Mouse (Mus musculus): Measurements from ENCODE around the gene Sh3bp1.

Sh3bp1 gene

DNA sequence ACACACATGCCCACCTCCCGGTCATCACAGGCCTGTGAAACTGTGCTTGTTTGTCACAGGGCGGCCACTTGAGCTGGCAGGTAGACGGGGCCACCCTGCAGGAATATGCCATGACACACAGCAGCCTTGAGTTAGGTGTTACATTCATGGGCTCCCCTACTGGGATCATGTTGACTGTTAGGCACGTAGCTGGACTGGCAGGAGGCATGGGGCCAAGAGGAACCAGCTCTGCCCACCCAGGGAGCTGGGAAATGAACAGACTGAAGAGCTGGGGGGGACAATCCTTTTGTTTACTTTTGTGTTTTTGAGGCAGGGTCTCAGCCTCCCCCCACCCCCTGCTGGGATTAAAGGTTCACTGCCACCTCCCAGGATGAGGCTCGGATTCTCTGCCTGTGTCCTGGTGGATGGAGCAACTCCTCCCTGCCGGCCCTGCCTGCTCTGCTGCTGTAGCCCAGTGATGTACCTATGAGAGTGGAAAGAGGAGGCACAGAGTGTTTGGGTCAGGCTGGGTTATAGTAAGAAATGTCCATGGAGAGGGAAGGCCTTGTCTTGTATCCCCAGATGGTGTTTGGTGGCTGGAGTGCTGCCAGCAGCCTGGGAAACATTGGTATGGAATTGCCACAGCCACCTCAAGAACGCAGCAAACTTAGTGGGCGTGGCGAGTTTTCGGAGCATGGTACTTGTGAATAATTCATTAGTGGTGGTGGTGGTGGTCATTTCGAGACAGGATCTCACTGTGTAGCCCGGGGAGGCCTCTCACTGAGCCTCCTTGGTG is 16.7 kb downstream of the Sh3bp1 start:
- no peak for DNase-seq

DNA sequence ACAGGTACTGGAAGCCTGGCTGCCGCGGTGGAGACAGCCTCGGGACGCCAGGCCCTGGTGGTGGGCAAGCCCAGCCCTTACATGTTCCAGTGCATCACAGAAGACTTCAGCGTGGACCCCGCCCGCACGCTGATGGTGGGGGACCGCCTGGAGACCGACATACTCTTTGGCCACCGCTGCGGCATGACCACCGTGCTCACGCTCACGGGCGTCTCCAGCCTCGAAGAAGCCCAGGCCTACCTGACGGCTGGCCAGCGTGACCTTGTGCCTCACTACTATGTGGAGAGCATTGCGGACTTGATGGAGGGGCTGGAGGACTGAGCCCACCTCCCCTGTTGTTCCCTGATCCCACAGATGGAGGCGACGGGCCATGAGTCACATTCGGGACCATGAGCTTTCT is 18.6 kb downstream of the Sh3bp1 start:
- no peak for DNase-seq

DNA sequence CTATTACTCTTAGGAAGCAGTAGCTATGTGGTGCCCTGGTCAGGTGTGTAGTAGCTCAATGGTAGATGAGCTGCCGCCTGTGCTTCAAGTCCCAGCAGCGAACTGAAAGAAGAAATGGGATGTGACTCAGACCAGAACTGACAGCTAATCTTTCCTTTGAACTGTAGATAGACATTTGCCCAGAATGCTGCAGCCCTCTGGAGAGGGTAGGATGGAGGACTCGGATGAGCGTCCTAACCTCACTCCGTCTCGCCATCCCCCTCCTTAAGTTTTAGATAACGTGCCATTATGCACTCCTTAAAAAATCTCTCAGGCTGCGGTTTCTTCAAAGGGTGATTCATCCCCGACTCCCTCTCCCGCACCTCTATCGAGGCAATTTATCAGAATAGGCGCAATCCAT is 20.3 kb downstream of the Sh3bp1 start:
- no peak for DNase-seq

DNA sequence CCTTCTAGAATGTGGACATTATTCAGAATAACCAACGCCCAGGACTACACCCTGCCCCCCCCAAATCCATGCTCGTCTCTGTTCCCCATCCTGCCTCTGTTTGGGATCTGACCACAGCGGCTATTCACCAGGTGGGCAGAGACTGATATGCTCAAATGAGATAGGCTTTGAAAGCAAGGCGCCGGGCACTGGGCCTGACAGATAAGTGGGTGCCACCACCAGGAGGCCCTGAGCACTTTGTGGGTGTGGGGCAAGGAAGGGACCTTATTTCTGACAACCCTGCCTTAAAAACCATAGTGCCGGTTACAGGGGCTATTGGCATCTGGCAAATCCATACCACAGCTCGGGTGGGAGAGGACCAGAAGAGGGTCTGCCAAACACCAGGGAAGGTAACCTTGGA is 23.1 kb downstream of the Sh3bp1 start:
- no peak for DNase-seq

DNA sequence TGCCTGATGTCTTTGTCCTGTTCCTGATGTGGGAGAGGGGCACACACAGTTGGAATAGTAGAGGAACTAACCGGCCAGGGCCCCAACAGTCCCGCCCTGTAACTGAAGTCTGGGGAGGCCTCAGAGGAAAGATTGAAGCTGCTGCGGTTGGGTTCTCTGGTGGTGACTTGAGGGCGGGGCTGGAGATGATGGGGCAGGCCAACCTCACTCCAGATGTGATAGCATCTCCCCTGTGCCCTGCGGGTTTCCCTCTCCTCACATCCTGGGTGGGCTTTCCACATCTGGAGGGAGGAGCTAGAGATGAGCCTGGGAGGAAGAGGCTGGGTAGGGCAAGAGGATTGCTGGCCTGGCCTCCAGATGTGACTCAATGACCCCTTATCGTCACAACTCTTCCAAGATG is 24.0 kb downstream of the Sh3bp1 start:
- DNase-seq = peak in 1 of 2 experiments; percentile 50

DNA sequence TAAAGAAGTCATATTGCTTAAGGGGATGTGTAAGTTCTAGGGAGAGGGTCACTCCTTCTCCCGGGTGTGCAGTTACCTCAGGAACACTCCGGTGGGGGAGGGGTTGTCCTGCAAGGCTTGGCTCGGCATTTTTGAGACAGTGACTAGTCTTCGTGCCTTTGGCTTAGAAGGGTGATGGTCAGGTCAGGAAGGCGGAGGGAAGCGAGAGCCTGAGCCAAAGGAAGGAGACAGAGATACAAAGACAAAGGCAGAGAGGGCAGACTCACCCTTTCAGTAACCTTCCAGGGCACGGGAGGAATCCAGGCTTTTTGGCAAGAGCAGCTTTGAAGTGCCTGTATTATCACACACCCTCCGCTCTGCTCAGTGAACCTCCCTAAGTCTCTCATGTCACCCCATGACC is 25.6 kb downstream of the Sh3bp1 start:
- no peak for DNase-seq

DNA sequence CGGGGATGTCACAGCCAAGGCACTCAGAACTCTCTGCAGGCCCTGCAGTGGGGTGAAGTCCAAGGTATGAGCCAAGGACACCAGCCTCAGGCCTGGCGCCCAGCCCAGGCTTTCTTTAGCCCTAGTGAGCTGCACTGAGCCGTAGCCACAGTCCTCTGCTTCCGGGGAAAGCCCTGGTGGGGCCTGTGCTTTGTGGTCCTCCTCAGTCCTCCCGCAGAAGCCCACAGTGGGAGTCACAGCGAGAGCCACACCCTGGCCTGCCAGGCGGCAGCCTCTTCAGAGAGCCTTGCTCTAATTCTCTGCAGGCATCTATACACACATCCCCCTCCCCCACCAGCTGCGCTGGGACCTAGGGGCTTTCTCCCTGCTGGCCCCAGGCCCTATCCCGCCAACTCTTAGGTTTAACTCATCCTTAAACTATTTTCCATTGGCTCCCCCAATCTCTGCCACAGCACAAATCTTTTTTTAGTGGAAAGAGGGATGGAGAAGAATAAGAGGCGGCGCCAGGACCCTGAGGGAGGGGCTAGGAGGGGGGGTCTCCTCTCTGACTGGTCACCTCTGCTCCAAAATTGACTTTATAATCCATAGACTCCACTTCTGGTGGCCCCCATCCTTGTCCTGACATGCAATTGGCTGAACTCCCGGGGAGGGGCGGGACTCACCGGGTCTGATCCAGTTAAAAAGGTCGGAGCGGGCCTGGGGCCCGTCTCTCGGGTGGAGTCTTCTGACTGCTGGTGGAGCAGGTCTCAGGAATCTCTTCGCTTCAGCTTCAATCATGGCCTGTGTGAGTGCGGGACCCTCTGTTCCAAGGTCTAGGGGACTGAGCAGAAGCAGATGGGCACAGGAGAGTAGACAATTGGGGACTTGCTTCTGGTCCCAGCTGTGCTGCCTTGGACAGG is 26.7 kb downstream of the Sh3bp1 start, which contains the start of gene Lgals1:
TSS of gene Lgals1 (plus strand) at position 705 of the 899 bp plus-strand sequence.
- peak; percentile 92 to 93 for DNase-seq

DNA sequence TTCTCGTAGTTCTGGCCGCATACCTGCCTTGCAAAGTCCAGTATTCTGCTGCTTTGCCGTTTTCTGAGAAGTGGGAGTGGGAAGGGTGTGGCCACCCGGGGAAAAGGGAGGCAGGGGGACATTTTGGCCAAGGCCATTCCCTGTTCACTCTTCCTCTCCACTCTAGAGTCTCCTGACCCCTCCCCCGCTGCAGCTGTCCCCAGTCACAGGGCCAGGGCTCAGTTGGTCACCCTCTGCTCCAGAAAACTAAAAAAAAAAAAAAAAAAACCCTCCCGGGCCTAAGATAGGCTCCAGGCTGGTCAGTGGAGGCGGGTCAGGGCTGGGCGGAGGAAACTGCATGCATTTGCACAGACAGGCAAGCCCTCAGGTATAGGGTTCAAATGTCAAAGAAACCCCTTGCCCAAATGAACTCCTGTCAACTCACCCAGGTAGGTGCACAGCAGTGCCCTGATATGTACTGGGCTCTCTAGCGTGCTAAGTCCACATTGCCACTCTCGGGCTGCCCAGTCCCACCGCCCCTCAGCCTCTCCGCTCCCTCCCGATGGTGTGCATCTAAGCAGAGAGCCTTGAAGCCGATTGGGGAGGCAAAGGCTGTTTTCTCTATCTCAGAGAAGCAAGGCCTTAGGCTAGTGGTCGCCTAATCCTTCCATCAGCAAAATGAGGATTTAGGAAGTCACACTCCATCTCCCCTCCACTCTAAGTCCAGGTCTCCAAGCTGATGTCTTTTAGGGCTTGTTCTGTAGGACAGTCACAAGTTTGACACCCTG is 27.6 kb downstream of the Sh3bp1 start:
- peak; percentile 51 to 58 for DNase-seq

DNA sequence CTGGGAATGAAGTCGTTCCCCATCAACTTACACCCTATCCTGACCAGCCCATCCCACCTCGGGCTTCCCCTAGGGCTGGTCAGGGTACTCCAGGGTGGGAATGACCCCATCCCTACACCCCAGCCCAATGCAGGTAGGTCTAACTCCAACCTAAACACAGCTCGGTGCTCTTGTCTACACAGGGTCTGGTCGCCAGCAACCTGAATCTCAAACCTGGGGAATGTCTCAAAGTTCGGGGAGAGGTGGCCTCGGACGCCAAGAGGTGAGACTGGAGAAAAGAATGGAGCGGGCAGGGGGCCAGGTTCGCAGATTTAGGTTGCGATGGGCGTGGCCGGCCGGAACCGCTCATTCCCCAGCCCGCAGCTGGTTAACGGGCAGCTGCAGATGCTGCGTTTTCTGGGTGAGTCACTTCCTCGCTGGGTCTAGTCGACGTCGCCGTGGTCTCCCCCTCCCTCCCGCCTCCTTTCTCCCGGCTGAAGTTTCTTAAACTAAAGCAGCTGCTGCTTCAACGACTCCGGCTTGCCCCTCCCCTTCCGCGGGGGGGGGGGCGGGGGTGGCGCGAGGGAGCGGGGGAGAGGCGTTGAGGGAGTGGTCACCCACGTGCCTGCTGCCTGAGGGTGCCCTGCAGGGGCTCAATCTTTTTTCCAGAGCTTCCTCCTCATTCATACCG is 28.4 kb downstream of the Sh3bp1 start:
- DNase-seq = peak; percentile 87 to 92

DNA sequence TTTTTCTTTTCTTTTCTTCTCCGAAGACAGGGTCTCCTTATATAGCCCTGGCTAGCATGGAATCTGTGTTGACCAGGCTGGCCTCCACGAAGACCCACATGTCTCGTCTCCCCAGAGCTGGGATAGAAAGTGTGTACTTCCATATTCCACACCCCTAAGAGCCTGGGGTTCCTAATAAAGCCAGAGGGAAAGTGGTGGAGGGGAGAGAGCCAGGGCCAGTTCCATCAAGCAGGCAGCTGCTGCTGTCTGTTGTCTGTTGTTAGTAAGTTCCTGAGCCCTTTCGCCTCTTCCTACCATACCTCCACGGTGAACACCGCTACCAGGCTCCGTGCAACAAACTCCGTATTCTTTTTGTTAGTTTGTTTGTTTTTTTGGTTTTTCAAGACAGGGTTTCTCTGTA is 29.0 kb downstream of the Sh3bp1 start:
- peak in 1 of 2 experiments; percentile 14 for DNase-seq

DNA sequence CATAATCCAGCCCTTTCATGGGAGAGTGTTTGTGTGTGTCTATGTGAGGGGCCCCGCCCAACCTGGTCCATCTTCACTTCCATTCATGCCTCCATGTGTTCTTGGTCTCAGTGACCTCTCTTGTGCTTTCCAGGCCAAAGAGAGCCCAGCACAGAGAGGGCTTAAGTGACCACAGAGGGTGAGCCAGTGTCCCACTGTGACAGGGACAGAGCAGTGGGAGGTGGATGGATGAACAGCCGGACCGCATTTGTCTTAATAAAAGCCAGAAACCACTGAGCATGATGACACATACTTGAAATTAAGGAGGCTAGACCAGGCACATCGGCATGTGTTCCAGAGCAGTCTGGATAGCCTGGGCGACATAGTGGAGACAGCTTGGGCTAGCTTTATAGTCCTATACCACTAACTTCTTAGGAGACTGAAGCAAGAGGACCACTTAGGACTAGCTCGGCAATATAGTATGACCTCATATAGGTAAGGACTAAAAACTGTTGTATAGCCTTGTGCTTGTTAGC is 30.7 kb downstream of the Sh3bp1 start:
- no peak for DNase-seq

DNA sequence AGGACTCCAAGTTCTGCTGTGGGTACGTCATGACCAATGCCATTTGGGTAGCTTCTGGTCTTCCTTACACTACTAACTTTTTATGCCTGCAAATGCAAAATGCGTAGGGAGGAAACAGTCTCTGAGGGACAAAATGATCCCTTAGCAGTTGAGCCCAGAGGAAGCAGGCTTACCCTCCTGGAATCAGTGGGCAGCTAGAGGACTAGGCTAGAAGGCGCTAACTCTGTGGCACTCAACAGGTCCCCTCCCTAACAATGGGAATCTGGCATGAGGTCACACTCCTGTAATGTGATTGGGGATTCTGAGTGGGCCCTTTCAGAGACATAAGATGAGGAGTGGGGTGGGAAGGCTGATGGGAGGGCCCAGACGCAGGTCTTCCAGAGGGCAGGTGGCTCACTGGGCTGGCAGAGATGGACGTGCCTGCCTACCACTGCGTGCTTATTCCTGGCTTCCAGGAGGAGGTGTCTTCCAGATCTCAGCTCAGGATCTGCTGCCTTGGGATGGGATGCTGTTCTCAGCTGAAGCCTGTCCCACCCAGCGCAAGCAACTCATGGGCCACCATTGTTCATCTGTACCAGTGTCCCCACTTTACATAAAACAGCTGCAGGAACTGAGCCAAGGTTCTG is 31.3 kb downstream of the Sh3bp1 start:
- DNase-seq = no peak

DNA sequence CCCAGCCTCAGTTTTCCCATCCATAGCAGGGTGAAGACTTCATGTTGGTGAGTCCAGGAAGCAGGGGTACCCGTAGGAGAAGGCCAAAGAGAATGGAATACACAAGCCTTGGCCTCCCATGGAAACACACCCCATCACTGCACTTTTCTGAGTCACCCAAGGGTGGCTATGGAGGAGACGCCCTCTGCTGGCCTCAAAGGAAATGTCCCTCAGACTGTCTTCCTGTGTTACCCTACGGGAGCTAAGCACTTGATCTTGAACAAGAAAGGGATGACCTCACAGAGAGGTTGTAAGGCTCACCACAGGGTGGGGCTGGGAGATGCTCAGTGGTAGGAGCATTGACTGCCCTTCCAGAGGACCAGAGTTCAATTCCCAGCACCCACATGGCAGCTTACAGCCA is 32.0 kb downstream of the Sh3bp1 start:
- peak; percentile 64 to 78 for DNase-seq

DNA sequence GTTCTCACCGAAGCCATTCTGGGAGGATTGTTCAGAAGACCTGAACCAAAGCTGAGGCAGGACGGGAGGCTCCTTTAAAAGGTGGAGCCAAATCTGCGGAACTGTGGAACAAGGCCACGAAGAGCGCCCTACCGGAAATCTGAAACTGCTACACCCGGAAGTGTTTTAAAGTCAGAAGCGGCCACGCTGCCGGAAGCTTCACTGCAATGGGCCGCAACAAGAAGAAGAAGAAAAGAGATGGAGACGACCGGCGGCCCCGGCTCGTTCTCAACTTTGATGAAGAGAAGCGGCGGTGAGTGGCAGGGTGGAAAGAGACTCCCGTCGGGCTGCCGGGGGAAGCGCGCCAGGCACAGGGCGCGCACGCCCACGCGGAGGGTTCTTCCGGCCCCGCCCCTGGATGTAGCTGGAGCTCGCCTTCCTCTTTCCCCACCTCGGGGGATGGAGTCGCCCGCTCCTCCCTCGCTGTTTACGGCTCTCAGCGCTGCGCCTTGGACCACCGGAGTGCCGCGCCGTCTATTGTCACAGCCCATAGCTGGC is 35.3 kb downstream of the Sh3bp1 start, which contains the start of gene Nol12:
TSS of gene Nol12 (plus strand) at position 150 of the 537 bp plus-strand sequence.
- DNase-seq = peak; percentile 86 to 90

DNA sequence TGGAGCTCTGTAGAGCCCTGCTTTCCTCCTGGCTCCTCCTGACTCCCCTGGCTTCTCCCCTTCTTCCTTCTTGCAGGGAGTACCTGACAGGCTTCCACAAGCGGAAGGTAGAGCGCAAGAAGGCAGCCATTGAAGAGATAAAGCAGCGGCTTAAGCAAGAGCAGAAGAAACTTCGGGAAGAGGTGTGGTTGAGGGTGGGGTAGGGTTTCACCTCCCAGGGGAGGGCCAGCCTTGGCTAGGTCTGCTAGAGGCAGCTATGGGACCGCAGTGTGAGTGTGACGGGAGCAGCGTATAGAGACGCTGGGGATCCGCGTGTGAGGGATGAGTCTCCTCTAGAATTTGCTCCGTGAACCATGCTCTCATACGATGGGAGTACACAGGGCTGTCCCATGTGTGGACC is 36.8 kb downstream of the Sh3bp1 start:
- no peak for DNase-seq

DNA sequence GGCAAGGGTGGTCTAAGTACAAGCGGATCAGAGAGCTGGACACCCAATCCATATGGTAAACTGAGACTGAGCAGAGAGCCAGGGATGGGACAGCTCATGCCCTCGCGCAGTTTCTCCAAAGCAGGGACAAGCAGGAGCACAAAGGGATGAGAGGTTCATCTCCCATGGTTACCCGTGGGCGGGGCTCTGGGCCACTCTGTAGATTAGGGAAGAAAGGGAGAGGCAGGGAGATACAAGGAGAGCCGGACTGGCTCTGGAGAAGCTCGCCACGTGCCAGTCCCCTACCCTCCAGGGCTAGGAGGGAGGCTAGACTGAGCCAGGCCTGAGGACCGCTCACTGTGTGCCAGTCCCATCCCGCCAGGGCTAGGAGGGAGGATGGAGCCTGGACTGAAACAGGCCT is 37.7 kb downstream of the Sh3bp1 start:
- no peak for DNase-seq

DNA sequence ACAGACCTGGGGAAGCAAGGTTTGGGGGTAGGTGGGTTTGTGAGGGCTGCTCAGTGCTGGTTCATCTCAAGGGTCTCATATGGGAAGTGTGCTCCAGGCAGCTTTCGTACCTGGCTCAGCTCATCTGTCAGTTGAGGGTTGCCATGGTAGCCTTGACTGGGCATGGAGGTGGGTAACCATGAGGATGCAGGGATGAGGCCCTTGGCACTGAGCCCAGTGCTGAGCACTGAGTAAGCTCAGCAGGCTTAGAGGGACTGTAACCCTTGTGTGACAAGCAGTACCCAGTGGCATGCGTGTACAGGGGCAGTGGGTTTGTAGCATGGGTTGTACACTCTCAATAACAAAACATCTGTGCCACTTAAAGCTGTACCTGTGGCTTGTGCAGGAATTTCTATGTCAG is 38.4 kb downstream of the Sh3bp1 start:
- DNase-seq = no peak

DNA sequence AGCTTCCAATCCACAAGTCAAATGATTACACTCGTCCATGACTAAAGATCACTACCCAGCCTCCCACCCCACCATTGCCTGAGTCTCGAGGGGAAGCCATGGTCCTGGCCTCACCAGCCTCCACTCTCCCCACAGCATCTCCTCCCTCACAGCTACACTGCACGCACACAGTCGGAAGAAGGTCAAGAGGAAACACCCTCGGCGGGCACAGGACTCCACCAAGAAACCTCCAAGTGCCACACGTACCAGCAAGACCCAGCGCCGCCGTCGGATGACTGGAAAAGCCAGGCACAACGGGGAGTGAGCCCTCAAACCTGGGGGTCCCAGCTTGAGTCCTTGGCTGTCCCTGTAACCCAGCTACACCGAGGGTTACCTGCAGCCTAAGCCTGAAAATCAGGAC is 40.8 kb downstream of the Sh3bp1 start:
- DNase-seq = no peak

DNA sequence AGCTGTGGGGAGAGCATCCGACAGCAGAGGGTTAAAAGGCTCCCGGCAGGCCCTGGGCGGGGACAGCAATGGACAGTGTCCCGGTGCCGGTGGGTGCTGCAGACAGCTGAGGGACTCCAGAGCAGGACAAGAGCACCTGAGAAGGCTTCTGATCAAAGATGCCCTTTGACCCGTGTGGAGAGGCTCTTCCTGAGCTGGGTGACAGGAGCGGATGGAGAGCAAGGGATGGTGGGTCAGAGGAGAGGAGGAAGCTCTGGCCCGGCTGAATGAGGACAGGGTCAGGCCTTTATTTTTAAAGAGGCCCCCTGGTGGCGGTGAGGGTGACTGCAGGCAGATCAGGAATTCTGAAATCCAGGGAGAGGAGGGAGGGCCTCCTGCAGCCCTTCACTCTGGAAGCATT is 43.1 kb downstream of the Sh3bp1 start:
- DNase-seq = peak; percentile 82 to 88

DNA sequence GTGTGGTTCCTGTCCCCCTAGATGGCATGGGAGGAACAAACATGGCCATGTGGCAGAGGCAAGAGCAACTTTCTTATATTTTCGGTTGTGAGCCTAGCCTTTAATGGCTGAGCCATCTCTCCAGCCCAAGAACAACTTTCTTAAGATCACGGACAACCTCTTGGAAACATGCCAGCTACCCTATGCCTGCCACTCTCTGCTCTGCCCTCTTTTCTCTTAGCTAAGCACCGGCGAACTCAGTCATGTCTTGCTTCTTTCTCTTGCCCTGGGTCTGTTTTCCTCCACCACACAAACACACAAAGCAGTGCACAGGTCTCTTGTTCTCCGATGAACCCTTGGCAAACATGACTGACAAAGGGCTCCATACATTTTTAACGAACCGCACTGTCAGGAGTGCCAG is 46.7 kb downstream of the Sh3bp1 start:
- DNase-seq = no peak

DNA sequence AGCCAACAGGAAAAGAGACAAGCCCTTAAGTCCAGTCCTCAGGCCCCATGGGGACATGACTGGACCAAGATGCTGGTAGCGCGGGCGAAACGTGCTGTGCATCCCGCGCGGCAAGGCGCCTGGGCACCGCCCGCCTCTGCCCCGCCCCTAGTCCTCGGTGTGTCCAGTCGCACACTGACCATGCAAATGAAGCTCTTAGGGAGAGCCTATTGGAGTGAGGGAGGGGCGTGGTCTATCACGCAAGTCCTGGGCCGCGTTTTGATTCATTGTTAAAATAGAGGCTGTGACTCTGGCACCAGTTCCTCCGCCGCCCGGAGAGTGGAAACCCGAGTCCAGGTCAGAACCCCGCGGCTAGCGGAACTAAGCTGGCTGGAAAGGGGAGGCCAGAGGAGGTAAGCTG is 48.1 kb downstream of the Sh3bp1 start, which contains the start of gene Triobp:
TSS of gene Triobp (plus strand) at position 68 of the 400 bp plus-strand sequence.
- peak; percentile 88 to 94 for DNase-seq

Data from lung, postnatal 4 days (tissue).